Mouse (Mus musculus): ENCODE results near the gene Slc34a2. TPM values are rescaled to one million over a fixed set of nuclear protein-coding genes. Genes with fewer than 3 reads are reported as not detected.
A peak's percentile ranks its signal among the peaks of the same experiment; 100 is the strongest.

The Slc34a2 gene
- polyA plus RNA-seq, 1 experiment = 447 TPM

DNA sequence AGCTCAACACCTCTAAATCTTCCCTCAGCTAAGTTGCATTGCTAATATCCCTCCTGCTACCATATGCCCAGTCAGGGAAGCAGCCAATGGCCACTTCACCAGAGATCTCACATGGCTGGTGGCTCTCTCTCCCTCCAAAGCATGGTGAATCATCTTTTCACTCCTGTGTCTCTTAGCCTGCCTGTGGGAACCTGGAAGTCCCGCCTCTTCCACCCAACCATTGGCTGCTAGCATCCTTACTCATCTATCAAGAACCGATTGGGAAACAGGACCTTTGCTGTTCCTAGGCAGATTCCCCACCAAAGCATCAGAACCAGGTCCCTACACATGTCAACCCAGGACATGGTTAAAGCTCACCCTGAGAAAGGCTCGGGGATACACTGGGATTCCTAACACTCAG lies 53.5 kb downstream of the Slc34a2 start:
- Histone ChIP-seq H3K36me3 (ENCODE audit: control insufficient read depth, insufficient read depth, low read length) (no peaks in the 10 kb centered on the region), H3K4me1 (ENCODE audit: control insufficient read depth, insufficient read depth, insufficient read length, low read length) (peaks cover 4% of the 10 kb centered on the region), H3K4me3 (ENCODE audit: low read depth, low read length) (no peak overlapping the region), H3K27ac (ENCODE audit: insufficient read depth, low read depth, low read length) (no peak overlapping the region), H3K27me3 (ENCODE audit: control insufficient read depth, insufficient read depth, low read length) (no peaks in the 10 kb centered on the region)
- TF ChIP-seq CTCF (IDR thresholded peaks at IDR 0.05; ENCODE audit: extremely low read depth, insufficient read length, insufficient replicate concordance, low read depth, low read length) = no peak
- no peak for TF ChIP-seq POLR2A (IDR thresholded peaks at IDR 0.05; ENCODE audit: low read depth, low read length)
- WGBS = 79% methylated on average over 3 of the region's 3 CpGs

GRCm38 (mm10) chr5:53101848-53102473 lies 64.1 kb downstream of the Slc34a2 start:
- Histone ChIP-seq H3K4me3 (ENCODE audit: low read depth, low read length) (no peak overlapping the region), H3K4me1 (ENCODE audit: control insufficient read depth, insufficient read depth, insufficient read length, low read length) (peaks cover 38% of the 10 kb centered on the region), H3K27me3 (ENCODE audit: control insufficient read depth, insufficient read depth, low read length) (no peaks in the 10 kb centered on the region), H3K27ac (ENCODE audit: insufficient read depth, low read depth, low read length) (peak overlapping the region; percentile 92), H3K36me3 (ENCODE audit: control insufficient read depth, insufficient read depth, low read length) (no peaks in the 10 kb centered on the region)
- TF ChIP-seq CTCF (IDR thresholded peaks at IDR 0.05; ENCODE audit: extremely low read depth, insufficient read length, insufficient replicate concordance, low read depth, low read length) (no peak), POLR2A (IDR thresholded peaks at IDR 0.05; ENCODE audit: low read depth, low read length) (no peak)
- WGBS = 29% methylated on average over 12 of the region's 12 CpGs

- Histone ChIP-seq H3K27me3 (ENCODE audit: control insufficient read depth, insufficient read depth, low read length) (no peaks in the 10 kb centered on the region), H3K27ac (ENCODE audit: insufficient read depth, low read depth, low read length) (peak overlapping the region; percentile 28), H3K36me3 (ENCODE audit: control insufficient read depth, insufficient read depth, low read length) (no peaks in the 10 kb centered on the region), H3K4me1 (ENCODE audit: control insufficient read depth, insufficient read depth, insufficient read length, low read length) (peaks cover 49% of the 10 kb centered on the region), H3K4me3 (ENCODE audit: low read depth, low read length) (no peak overlapping the region)
- 55% methylated on average over 13 of the region's 13 CpGs for WGBS
- 0 out of 2 replicates have a peak, but pooled peaks have one; percentile 5 for TF ChIP-seq CTCF (IDR thresholded peaks at IDR 0.05; ENCODE audit: extremely low read depth, insufficient read length, insufficient replicate concordance, low read depth, low read length)
- no peak for TF ChIP-seq POLR2A (IDR thresholded peaks at IDR 0.05; ENCODE audit: low read depth, low read length)
Measured at GRCm38 (mm10) chr5:53104177-53104855, 66.4 kb downstream of the Slc34a2 start.

- peak; percentile 29; the same call in 1 of the 2 replicates for TF ChIP-seq CTCF (IDR thresholded peaks at IDR 0.05; ENCODE audit: extremely low read depth, insufficient read length, insufficient replicate concordance, low read depth, low read length)
- no peak for TF ChIP-seq POLR2A (IDR thresholded peaks at IDR 0.05; ENCODE audit: low read depth, low read length)
- WGBS = 59% methylated on average over 8 of the region's 8 CpGs
- H3K27me3 ChIP-seq (ENCODE audit: control insufficient read depth, insufficient read depth, low read length) = no peaks in the 10 kb centered on the region
Measured at GRCm38 (mm10) chr5:53105716-53106115, 67.8 kb downstream of the Slc34a2 start.

DNA sequence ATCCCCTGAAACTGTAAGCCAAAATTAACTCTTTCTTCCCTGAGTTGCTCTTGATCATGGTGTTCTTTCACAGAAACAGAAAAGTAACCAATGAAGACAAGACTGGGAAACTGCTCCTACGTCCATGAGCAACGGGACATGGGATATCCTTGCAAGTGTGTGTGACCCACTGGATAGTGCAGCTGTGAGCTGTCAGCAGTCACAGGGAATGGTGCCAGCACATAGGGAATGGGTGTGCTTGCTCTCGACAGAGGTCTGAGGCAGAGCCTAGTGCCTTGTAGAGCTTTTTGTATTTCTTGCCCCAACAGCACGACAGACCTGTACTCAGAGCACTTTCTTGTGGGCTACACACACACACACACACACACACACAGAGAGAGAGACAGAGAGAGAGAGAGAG lies 68.2 kb downstream of the Slc34a2 start:
- no peak for TF ChIP-seq CTCF (IDR thresholded peaks at IDR 0.05; ENCODE audit: extremely low read depth, insufficient read length, insufficient replicate concordance, low read depth, low read length)
- no peak for TF ChIP-seq POLR2A (IDR thresholded peaks at IDR 0.05; ENCODE audit: low read depth, low read length)
- H3K27me3 ChIP-seq (ENCODE audit: control insufficient read depth, insufficient read depth, low read length) = no peaks in the 10 kb centered on the region
- peaks cover 63% of the 10 kb centered on the region for H3K4me1 ChIP-seq (ENCODE audit: control insufficient read depth, insufficient read depth, insufficient read length, low read length)
- H3K36me3 ChIP-seq (ENCODE audit: control insufficient read depth, insufficient read depth, low read length) = no peaks in the 10 kb centered on the region
- no peak overlapping the region for H3K4me3 ChIP-seq (ENCODE audit: low read depth, low read length)
- WGBS = 59% methylated on average over 4 of the region's 4 CpGs
- H3K27ac ChIP-seq (ENCODE audit: insufficient read depth, low read depth, low read length) = peak overlapping the region; percentile 92

More at GRCm38 (mm10) chr5:53105716-53106115, 67.8 kb downstream of the Slc34a2 start:
- H3K4me1 ChIP-seq (ENCODE audit: control insufficient read depth, insufficient read depth, insufficient read length, low read length) = peaks cover 60% of the 10 kb centered on the region
- no peaks in the 10 kb centered on the region for H3K36me3 ChIP-seq (ENCODE audit: control insufficient read depth, insufficient read depth, low read length)
- H3K27ac ChIP-seq (ENCODE audit: insufficient read depth, low read depth, low read length) = no peak overlapping the region
- no peak overlapping the region for H3K4me3 ChIP-seq (ENCODE audit: low read depth, low read length)

GRCm38 (mm10) chr5:53106731-53107130 lies 68.8 kb downstream of the Slc34a2 start:
- no peak for TF ChIP-seq CTCF (IDR thresholded peaks at IDR 0.05; ENCODE audit: extremely low read depth, insufficient read length, insufficient replicate concordance, low read depth, low read length)
- TF ChIP-seq POLR2A (IDR thresholded peaks at IDR 0.05; ENCODE audit: low read depth, low read length) = no peak
- no peaks in the 10 kb centered on the region for H3K27me3 ChIP-seq (ENCODE audit: control insufficient read depth, insufficient read depth, low read length)
- no peaks in the 10 kb centered on the region for H3K36me3 ChIP-seq (ENCODE audit: control insufficient read depth, insufficient read depth, low read length)
- 13% methylated on average over 4 of the region's 4 CpGs for WGBS
- H3K4me1 ChIP-seq (ENCODE audit: control insufficient read depth, insufficient read depth, insufficient read length, low read length) = peaks cover 61% of the 10 kb centered on the region
- peak overlapping the region; percentile 92 for H3K27ac ChIP-seq (ENCODE audit: insufficient read depth, low read depth, low read length)
- H3K4me3 ChIP-seq (ENCODE audit: low read depth, low read length) = no peak overlapping the region

DNA sequence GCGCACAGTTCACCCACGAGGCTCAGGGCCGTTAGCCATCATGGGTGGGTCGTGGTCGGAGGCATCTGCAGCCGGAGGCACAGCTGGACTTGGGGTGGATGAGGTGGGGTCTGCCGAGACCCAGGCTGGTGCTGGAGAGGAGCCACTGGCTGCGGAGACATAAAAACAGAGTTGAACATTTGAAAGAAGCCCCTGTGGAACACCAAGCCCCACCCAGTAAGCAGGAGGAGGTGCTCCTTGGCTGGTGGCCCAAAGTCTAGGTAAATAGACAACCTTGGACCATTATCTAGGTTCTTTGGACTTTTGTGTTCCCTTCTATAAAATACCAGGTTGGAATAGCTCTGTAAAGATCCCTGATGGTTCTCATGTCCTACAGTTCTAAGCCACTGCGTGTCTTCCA lies 70.1 kb downstream of the Slc34a2 start:
- peaks cover 51% of the 10 kb centered on the region for H3K4me1 ChIP-seq (ENCODE audit: control insufficient read depth, insufficient read depth, insufficient read length, low read length)
- no peak overlapping the region; the same call in 1 of the 2 replicates for H3K4me3 ChIP-seq (ENCODE audit: low read depth, low read length)
- 30% methylated on average over 9 of the region's 9 CpGs for WGBS
- peaks cover 6% of the 10 kb centered on the region; the same call in 1 of the 2 replicates for H3K36me3 ChIP-seq (ENCODE audit: control insufficient read depth, insufficient read depth, low read length)
- H3K27ac ChIP-seq (ENCODE audit: insufficient read depth, low read depth, low read length) = peak overlapping the region; percentile 92
- TF ChIP-seq POLR2A (IDR thresholded peaks at IDR 0.05; ENCODE audit: low read depth, low read length) (no peak), CTCF (IDR thresholded peaks at IDR 0.05; ENCODE audit: extremely low read depth, insufficient read length, insufficient replicate concordance, low read depth, low read length) (no peak)
- no peaks in the 10 kb centered on the region for H3K27me3 ChIP-seq (ENCODE audit: control insufficient read depth, insufficient read depth, low read length)
